Mouse (Mus musculus): Measurements from ENCODE around the gene Hspb9.

Gene Hspb9

DNA sequence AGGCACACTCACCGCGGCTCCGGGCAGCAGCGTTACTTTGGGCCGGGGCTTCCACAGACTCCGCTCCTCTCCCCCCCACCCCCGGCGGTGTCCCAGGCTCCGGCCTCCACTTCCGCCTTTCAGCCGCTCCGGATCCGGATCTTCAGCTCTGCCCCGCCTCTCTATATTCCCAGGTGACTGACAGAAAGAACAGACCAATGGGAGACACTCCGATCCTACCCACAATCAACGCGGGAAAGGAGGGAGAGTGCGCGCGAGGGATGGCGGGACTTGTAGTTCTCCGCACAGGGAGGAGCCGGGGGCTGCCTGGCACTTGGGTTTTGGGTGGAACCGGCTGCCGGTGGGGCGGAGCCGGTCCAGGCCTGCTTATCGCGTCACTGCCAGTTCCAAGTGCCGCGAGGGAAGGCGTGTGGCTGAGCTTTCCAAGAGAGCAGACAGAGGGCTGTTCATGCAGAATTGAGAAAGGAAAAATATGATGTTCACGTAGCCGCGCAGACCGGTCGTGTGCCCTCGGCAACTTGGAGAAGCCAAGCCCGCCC, 24.5 kb downstream of the Hspb9 start, which contains the start of gene Rab5c:
Gene Rab5c, minus strand, starts transcription at position 150 of the 539 bp plus-strand sequence.
- no peak for TF ChIP-seq CTCF (conservative IDR thresholded peaks at IDR 0.05; ENCODE audit: low read length)
- TF ChIP-seq NANOG (IDR thresholded peaks at IDR 0.05; ENCODE audit: borderline replicate concordance, low read length): no peak
- TF ChIP-seq POU5F1 (IDR thresholded peaks at IDR 0.05; ENCODE audit: borderline replicate concordance, low read length): no peak
- Histone ChIP-seq H3K36me3 (ENCODE audit: insufficient read depth, low read length) (peaks cover 27% of the 10 kb centered on the region), H3K27me3 (ENCODE audit: insufficient read depth, low read length) (no peaks in the 10 kb centered on the region)

GRCm38 (mm10) chr11:100738749-100739148, 25.1 kb downstream of the Hspb9 start:
- Histone ChIP-seq H3K9me3 (ENCODE audit: low read length) (no peaks in the 10 kb centered on the region), H3K4me3 (replicated peaks; ENCODE audit: low read length) (peak overlapping the region; percentile 100), H3K36me3 (ENCODE audit: insufficient read depth, low read length) (peaks cover 22% of the 10 kb centered on the region), H3K4me1 (replicated peaks; ENCODE audit: low read depth, low read length) (peaks cover 45% of the 10 kb centered on the region), H3K27me3 (ENCODE audit: insufficient read depth, low read length) (no peaks in the 10 kb centered on the region)
- no peak for TF ChIP-seq NANOG (IDR thresholded peaks at IDR 0.05; ENCODE audit: borderline replicate concordance, low read length)
- no peak for TF ChIP-seq POU5F1 (IDR thresholded peaks at IDR 0.05; ENCODE audit: borderline replicate concordance, low read length)
- TF ChIP-seq CTCF (conservative IDR thresholded peaks at IDR 0.05; ENCODE audit: low read length): no peak

More for the DNA sequence above, 24.5 kb downstream of the Hspb9 start, which contains the start of gene Rab5c:
- Histone ChIP-seq H3K4me1 (replicated peaks; ENCODE audit: low read depth, low read length) (peaks cover 51% of the 10 kb centered on the region), H3K9me3 (ENCODE audit: low read length) (no peaks in the 10 kb centered on the region), H3K4me3 (replicated peaks; ENCODE audit: low read length) (peak within 1 kb of the TSS; percentile 100)

DNA sequence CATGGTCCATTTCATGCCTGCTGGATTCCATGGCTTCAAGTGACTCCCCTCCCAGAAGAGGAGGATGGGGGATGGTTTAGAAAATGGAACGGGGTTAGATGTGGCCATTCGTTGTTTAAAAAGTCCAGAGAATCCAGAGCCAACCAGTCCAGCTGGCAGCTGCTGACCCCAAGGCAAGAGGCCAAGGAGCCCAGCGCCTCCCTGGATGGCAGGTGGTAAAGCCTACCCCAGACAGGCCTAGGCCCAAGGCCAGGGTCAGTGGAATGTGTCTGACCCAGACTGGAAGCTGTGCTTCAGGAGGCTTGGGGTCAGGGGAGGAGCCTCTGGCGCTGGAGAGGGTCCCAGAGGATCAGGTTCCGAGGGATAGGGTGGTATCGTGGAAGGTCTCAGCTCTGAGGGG, 27.7 kb downstream of the Hspb9 start:
- no peak for TF ChIP-seq POU5F1 (IDR thresholded peaks at IDR 0.05; ENCODE audit: borderline replicate concordance, low read length)
- no peak for TF ChIP-seq NANOG (IDR thresholded peaks at IDR 0.05; ENCODE audit: borderline replicate concordance, low read length)
- no peak for TF ChIP-seq CTCF (conservative IDR thresholded peaks at IDR 0.05; ENCODE audit: low read length)
- H3K9me3 ChIP-seq (ENCODE audit: low read length): no peaks in the 10 kb centered on the region
- peaks cover under 1% of the 10 kb centered on the region; the same call in 1 of the 2 replicates for H3K36me3 ChIP-seq (ENCODE audit: insufficient read depth, low read length)
- H3K27me3 ChIP-seq (ENCODE audit: insufficient read depth, low read length): peaks cover 10% of the 10 kb centered on the region
- no peak overlapping the region for H3K4me3 ChIP-seq (replicated peaks; ENCODE audit: low read length)
- peaks cover 35% of the 10 kb centered on the region for H3K4me1 ChIP-seq (replicated peaks; ENCODE audit: low read depth, low read length)

- Histone ChIP-seq H3K4me1 (replicated peaks; ENCODE audit: low read depth, low read length) (peaks cover 40% of the 10 kb centered on the region), H3K4me3 (replicated peaks; ENCODE audit: low read length) (no peak overlapping the region), H3K36me3 (ENCODE audit: insufficient read depth, low read length) (no peaks in the 10 kb centered on the region), H3K27me3 (ENCODE audit: insufficient read depth, low read length) (peaks cover 41% of the 10 kb centered on the region), H3K9me3 (ENCODE audit: low read length) (no peaks in the 10 kb centered on the region)
- TF ChIP-seq CTCF (conservative IDR thresholded peaks at IDR 0.05; ENCODE audit: low read length): peak; percentile 38
- no peak for TF ChIP-seq NANOG (IDR thresholded peaks at IDR 0.05; ENCODE audit: borderline replicate concordance, low read length)
Measured at GRCm38 (mm10) chr11:100745085-100745484, 31.4 kb downstream of the Hspb9 start.

DNA sequence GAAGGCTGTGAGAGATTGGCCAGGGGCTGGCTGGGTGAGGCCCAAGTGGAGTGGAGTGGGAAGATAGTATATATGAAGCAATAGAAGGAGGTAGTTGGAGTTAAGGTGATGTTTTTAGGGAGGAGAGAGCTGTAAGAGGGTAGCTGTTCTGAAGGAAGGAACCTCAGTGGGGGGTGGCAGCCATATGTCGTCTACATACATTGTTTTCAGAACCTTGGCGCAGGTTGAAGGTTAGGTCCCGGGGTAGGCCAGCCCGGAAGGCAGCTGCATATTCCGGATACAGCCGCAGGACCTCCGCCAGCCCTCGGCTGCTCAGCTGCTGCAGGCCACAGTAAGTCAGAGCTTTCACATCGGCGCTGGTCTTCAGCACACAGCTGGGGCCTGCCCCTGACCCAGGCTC, 32.9 kb downstream of the Hspb9 start:
- Histone ChIP-seq H3K27me3 (ENCODE audit: insufficient read depth, low read length) (peaks cover 49% of the 10 kb centered on the region), H3K4me3 (replicated peaks; ENCODE audit: low read length) (no peak overlapping the region), H3K9me3 (ENCODE audit: low read length) (no peaks in the 10 kb centered on the region), H3K36me3 (ENCODE audit: insufficient read depth, low read length) (no peaks in the 10 kb centered on the region), H3K4me1 (replicated peaks; ENCODE audit: low read depth, low read length) (peaks cover 43% of the 10 kb centered on the region)
- TF ChIP-seq CTCF (conservative IDR thresholded peaks at IDR 0.05; ENCODE audit: low read length) (no peak), POU5F1 (IDR thresholded peaks at IDR 0.05; ENCODE audit: borderline replicate concordance, low read length) (no peak), NANOG (IDR thresholded peaks at IDR 0.05; ENCODE audit: borderline replicate concordance, low read length) (no peak)

DNA sequence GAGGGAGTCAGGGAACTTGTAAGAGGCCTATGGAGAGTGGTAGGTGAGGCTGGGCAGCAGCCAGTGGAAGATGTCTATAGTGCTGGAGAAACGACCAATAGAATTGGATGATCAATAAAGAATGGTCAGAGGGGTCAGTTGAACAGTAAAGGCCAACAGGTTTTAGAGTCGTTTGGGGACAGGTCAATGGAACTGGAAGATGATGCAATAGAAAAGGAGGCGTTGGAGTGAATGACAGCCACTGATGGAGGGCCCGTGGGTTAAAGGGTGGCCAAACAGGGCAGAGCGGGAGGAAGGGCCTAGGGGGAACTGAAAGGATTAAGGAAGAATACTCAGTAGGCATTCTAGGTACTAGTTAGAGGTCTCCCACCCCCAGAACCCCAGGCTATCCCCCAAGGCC, 33.5 kb downstream of the Hspb9 start:
- TF ChIP-seq CTCF (conservative IDR thresholded peaks at IDR 0.05; ENCODE audit: low read length): no peak
- no peak for TF ChIP-seq POU5F1 (IDR thresholded peaks at IDR 0.05; ENCODE audit: borderline replicate concordance, low read length)
- no peak for TF ChIP-seq NANOG (IDR thresholded peaks at IDR 0.05; ENCODE audit: borderline replicate concordance, low read length)
- peaks cover 49% of the 10 kb centered on the region for H3K27me3 ChIP-seq (ENCODE audit: insufficient read depth, low read length)

GRCm38 (mm10) chr11:100748620-100749019, 35.0 kb downstream of the Hspb9 start:
- no peak overlapping the region for H3K4me3 ChIP-seq (replicated peaks; ENCODE audit: low read length)
- no peak for TF ChIP-seq POU5F1 (IDR thresholded peaks at IDR 0.05; ENCODE audit: borderline replicate concordance, low read length)
- no peak for TF ChIP-seq NANOG (IDR thresholded peaks at IDR 0.05; ENCODE audit: borderline replicate concordance, low read length)
- TF ChIP-seq CTCF (conservative IDR thresholded peaks at IDR 0.05; ENCODE audit: low read length): no peak
- H3K4me1 ChIP-seq (replicated peaks; ENCODE audit: low read depth, low read length): peaks cover 52% of the 10 kb centered on the region
- H3K36me3 ChIP-seq (ENCODE audit: insufficient read depth, low read length): no peaks in the 10 kb centered on the region
- H3K27me3 ChIP-seq (ENCODE audit: insufficient read depth, low read length): peaks cover 51% of the 10 kb centered on the region
- no peaks in the 10 kb centered on the region for H3K9me3 ChIP-seq (ENCODE audit: low read length)

More for the DNA sequence above, 33.5 kb downstream of the Hspb9 start:
- H3K4me1 ChIP-seq (replicated peaks; ENCODE audit: low read depth, low read length): peaks cover 46% of the 10 kb centered on the region
- H3K36me3 ChIP-seq (ENCODE audit: insufficient read depth, low read length): no peaks in the 10 kb centered on the region
- H3K9me3 ChIP-seq (ENCODE audit: low read length): no peaks in the 10 kb centered on the region
- no peak overlapping the region for H3K4me3 ChIP-seq (replicated peaks; ENCODE audit: low read length)

DNA sequence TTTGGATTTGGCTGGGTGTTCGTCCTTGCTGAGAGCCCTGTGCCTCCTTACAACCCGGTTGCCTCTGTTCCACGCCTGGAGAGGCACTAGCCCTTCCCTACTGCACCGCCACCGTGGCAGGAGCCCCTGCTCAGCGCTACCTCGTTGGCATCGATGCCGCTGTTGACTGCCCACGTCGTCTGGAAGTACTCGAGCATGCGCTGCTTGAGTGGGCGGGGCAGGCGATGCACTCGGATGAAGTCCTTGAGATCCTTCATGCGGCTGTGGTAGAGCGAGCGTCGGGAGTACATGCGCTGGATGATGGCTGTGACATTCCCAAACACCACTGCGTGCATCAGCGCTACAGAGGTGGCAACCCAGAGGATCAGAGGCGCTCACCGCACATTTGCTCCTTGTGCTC, 35.8 kb downstream of the Hspb9 start:
- H3K36me3 ChIP-seq (ENCODE audit: insufficient read depth, low read length): no peaks in the 10 kb centered on the region
- peaks cover 56% of the 10 kb centered on the region for H3K27me3 ChIP-seq (ENCODE audit: insufficient read depth, low read length)
- H3K9me3 ChIP-seq (ENCODE audit: low read length): no peaks in the 10 kb centered on the region
- TF ChIP-seq NANOG (IDR thresholded peaks at IDR 0.05; ENCODE audit: borderline replicate concordance, low read length) (no peak), POU5F1 (IDR thresholded peaks at IDR 0.05; ENCODE audit: borderline replicate concordance, low read length) (no peak), CTCF (conservative IDR thresholded peaks at IDR 0.05; ENCODE audit: low read length) (no peak)
- H3K4me3 ChIP-seq (replicated peaks; ENCODE audit: low read length): peak overlapping the region; percentile 64
- H3K4me1 ChIP-seq (replicated peaks; ENCODE audit: low read depth, low read length): peaks cover 52% of the 10 kb centered on the region

GRCm38 (mm10) chr11:100750127-100750526, 36.5 kb downstream of the Hspb9 start:
- TF ChIP-seq NANOG (IDR thresholded peaks at IDR 0.05; ENCODE audit: borderline replicate concordance, low read length) (no peak), CTCF (conservative IDR thresholded peaks at IDR 0.05; ENCODE audit: low read length) (no peak), POU5F1 (IDR thresholded peaks at IDR 0.05; ENCODE audit: borderline replicate concordance, low read length) (no peak)
- Histone ChIP-seq H3K36me3 (ENCODE audit: insufficient read depth, low read length) (no peaks in the 10 kb centered on the region), H3K27me3 (ENCODE audit: insufficient read depth, low read length) (peaks cover 57% of the 10 kb centered on the region), H3K4me1 (replicated peaks; ENCODE audit: low read depth, low read length) (peaks cover 52% of the 10 kb centered on the region), H3K4me3 (replicated peaks; ENCODE audit: low read length) (peak overlapping the region; percentile 64), H3K9me3 (ENCODE audit: low read length) (no peaks in the 10 kb centered on the region)
